Mouse (Mus musculus): Measurements from ENCODE around the gene Ppt1.

DNA sequence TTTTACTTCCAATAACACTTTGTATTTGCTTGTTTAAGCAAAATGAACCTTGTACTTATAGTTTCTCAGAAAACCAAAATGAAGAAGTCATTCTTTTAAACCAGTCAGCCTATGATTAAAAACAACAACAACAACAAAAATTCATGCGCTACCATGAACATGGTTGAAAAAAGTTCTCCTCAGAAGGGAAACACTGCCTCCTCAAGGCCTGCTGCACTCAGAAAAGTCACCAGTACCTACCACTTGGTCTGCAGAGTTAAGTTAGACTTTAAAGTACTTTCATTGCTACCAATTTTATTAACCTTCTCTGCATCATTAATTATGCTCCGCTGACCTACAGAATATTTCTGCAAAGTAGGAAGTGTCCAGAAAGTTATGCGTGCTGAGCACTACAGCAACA is 47.3 kb downstream of the Ppt1 start:
- TF ChIP-seq POLR2A (IDR thresholded peaks at IDR 0.05; ENCODE audit: extremely low read depth, insufficient read depth, low read length) (no peak), CTCF (IDR thresholded peaks at IDR 0.05; ENCODE audit: low read depth, low read length) (no peak)

Data from liver, adult 2 months (tissue).